31 mouse cellular contexts compared by ENCODE assay signal in the genomic region with DNA sequence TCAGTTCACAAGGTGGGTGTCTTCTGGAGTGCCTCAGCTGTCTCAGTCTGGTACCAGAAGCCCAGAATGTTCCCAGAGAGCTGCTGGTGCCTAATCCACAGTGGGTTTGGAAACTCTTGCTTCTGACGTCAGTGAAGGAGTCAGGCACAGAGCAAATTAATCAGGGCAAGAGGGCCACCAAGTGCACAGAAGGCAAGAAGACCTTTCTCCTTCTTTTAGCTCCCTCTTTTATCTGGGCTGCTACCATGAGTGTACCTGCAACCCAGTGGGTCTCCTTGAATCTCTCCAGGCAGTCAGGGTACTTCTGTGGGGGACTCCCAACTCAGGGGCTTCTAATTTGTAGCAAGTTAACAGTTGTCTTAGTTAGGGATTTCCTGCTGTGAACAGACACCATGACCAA.
DNase-seq lines count a peak whose midpoint lies in the region; ATAC-seq and TF ChIP-seq lines count a peak whose summit lies in the region.
"Had no signal": no experiment of that assay in that cellular context is flagged by ENCODE, and none has a peak within 500 bp of the region (broad histone marks: within the 10 kb centered on the region; RNA-seq: fewer than 3 reads in every experiment).

No protein-coding gene starts in this region.

- TF ChIP-seq EP300 in liver, postnatal 0 days (IDR thresholded peaks at IDR 0.05; ENCODE audit: low read depth): no peak
- TF ChIP-seq EP300 in stomach, postnatal 0 days (optimal IDR thresholded peaks at IDR 0.05): no peak

- no peak overlapping the region for H3K9ac ChIP-seq in liver, postnatal 0 days (replicated peaks)
- no peak overlapping the region for H3K9ac ChIP-seq in stomach, postnatal 0 days (ENCODE audit: low read length)
- H3K9ac ChIP-seq: embryonic facial prominence, embryonic 13.5 days; forebrain, postnatal 0 days; heart, embryonic 13.5 days; hindbrain, embryonic 14.5 days had no signal

- H3K9me3 ChIP-seq in liver, postnatal 0 days (ENCODE audit: low read length): no peaks in the 10 kb centered on the region
- H3K9me3 ChIP-seq in stomach, postnatal 0 days (ENCODE audit: control insufficient read depth, low read length): no peaks in the 10 kb centered on the region
- H3K9me3 ChIP-seq: embryonic facial prominence, embryonic 10.5 days; embryonic facial prominence, embryonic 13.5 days; heart, embryonic 10.5 days; heart, embryonic 13.5 days had no signal

- no peak for ATAC-seq in liver, postnatal 0 days
- ATAC-seq in stomach, postnatal 0 days (ENCODE audit: low FRiP score, low TSS enrichment): no peak
- ATAC-seq: forebrain, embryonic 14.5 days; forebrain, postnatal 0 days; hindbrain, postnatal 0 days; Patski had no signal

- no peak for TF ChIP-seq CTCF in liver, postnatal 0 days (IDR thresholded peaks at IDR 0.05; ENCODE audit: low read depth)
- no peak for TF ChIP-seq CTCF in stomach, postnatal 0 days (IDR thresholded peaks at IDR 0.05; ENCODE audit: low read depth)

- 81% methylated on average over 1 of the region's 1 CpGs for WGBS in liver, postnatal 0 days (ENCODE audit: insufficient replicate concordance)
- WGBS in stomach, postnatal 0 days: 87% methylated on average over 1 of the region's 1 CpGs

- no peaks in the 10 kb centered on the region for H3K4me1 ChIP-seq in liver, postnatal 0 days (ENCODE audit: insufficient read depth)
- no peaks in the 10 kb centered on the region for H3K4me1 ChIP-seq in stomach, postnatal 0 days (replicated peaks; ENCODE audit: control insufficient read depth, insufficient read depth)
- H3K4me1 ChIP-seq: heart, embryonic 13.5 days had no signal

- no peak overlapping the region for H3K27ac ChIP-seq in liver, postnatal 0 days (ENCODE audit: low read depth)
- H3K27ac ChIP-seq in stomach, postnatal 0 days (replicated peaks): no peak overlapping the region
- H3K27ac ChIP-seq: embryonic facial prominence, embryonic 10.5 days; embryonic facial prominence, embryonic 13.5 days; gastrocnemius, adult 2 months; heart, embryonic 10.5 days; heart, embryonic 13.5 days; hindbrain, embryonic 14.5 days; hindbrain, postnatal 0 days had no signal

- H3K27me3 ChIP-seq in liver, postnatal 0 days (ENCODE audit: insufficient read depth, low read length): no peaks in the 10 kb centered on the region
- H3K27me3 ChIP-seq in stomach, postnatal 0 days (ENCODE audit: control insufficient read depth, insufficient read depth, low read length): no peaks in the 10 kb centered on the region
- H3K27me3 ChIP-seq: embryonic facial prominence, embryonic 13.5 days; heart, embryonic 13.5 days; Patski had no signal

- H3K4me3 ChIP-seq in liver, postnatal 0 days (ENCODE audit: low read depth, low read length): no peak overlapping the region
- H3K4me3 ChIP-seq in stomach, postnatal 0 days (ENCODE audit: low read depth, low read length): no peak overlapping the region
- H3K4me3 ChIP-seq: embryonic facial prominence, embryonic 10.5 days; embryonic facial prominence, embryonic 13.5 days; erythroblast, embryonic 14.5 days; gastrocnemius, adult 2 months; heart, embryonic 10.5 days; heart, embryonic 13.5 days had no signal

- no peaks in the 10 kb centered on the region for H3K36me3 ChIP-seq in liver, postnatal 0 days (replicated peaks; ENCODE audit: insufficient read depth, low read length)
- no peaks in the 10 kb centered on the region for H3K36me3 ChIP-seq in stomach, postnatal 0 days (ENCODE audit: control insufficient read depth, insufficient read depth, low read length)
- H3K36me3 ChIP-seq: embryonic facial prominence, embryonic 10.5 days; embryonic facial prominence, embryonic 13.5 days; G1E; heart, embryonic 10.5 days; heart, embryonic 13.5 days had no signal

- DNase-seq in heart, adult 11 months: peak; percentile 84
- no peak for DNase-seq in heart, adult 9 months (ENCODE audit: low spot score in 2 of 2)
- peak; percentile 3 for DNase-seq in liver, postnatal 0 days
- DNase-seq in liver (no peak), adipocyte (ENCODE audit: low spot score) (peak; percentile 26)
- peak; percentile 9 for DNase-seq in stomach, postnatal 0 days (ENCODE audit: low spot score)
- DNase-seq in cerebellum, postnatal 10 days: no peak
- DNase-seq: adrenal gland, adult 2 months; adrenal gland, postnatal 14 days; B cell, adult 2 months; cerebellum, adult 11 months; cerebellum, adult 2 months; cerebellum, adult 9-11 months; cerebellum, postnatal 36 days; embryo, embryonic 11 days; forebrain, postnatal 0 days; gastrocnemius, adult 2 months; gastrocnemius, postnatal 14 days; heart, adult 18-20 months; heart, postnatal 14 days; heart, postnatal 4 days had no signal

- H3K4me2 ChIP-seq in liver, postnatal 0 days (ENCODE audit: low read depth, low read length): no peak overlapping the region
- H3K4me2 ChIP-seq in stomach, postnatal 0 days (replicated peaks; ENCODE audit: low read depth): no peak overlapping the region
- H3K4me2 ChIP-seq: embryonic facial prominence, embryonic 13.5 days; heart, embryonic 13.5 days; hindbrain, embryonic 14.5 days had no signal

Comparison
In these comparisons a context has a peak if more than half of its experiments do, and no peak if none do; other contexts are left out.
1. DNase-seq: peak in heart, adult 11 months (single experiment), liver, postnatal 0 days (single experiment), adipocyte (single experiment) and stomach, postnatal 0 days (single experiment); none in heart, adult 9 months (0 of 2), liver (single experiment) and cerebellum, postnatal 10 days (0 of 2).